Mouse (Mus musculus) spleen, adult 2 months (tissue): ENCODE measurements around the gene Rab3d.

Source experiments
- CTCF ChIP-seq: fragments of 200-500 bp; IDR thresholded peaks from 2 replicates; pipeline ENCODE4 v1.5.1; 2011; ENCODE audit warnings: mild to moderate bottlenecking, inconsistent platforms; ENCODE audit not compliant: insufficient read depth, insufficient read length, insufficient replicate concordance; ENCODE audit errors: extremely low read depth
- POLR2A ChIP-seq: fragments of 200-500 bp; IDR thresholded peaks from 2 replicates; pipeline ENCODE4 v1.6.1; 2011; ENCODE audit warnings: low read depth, low read length, inconsistent platforms

- TF ChIP-seq CTCF (no peak), POLR2A (no peak)
These were observed 28.8 kb downstream of the Rab3d start for GRCm38 (mm10) chr9:21889229-21889628.
